Mouse (Mus musculus): Measurements from ENCODE around the gene Rab3c.

GRCm38 (mm10) chr13:110006106-110006781 lies 274.6 kb downstream of the Rab3c start:
- TF ChIP-seq CTCF (IDR thresholded peaks at IDR 0.05; ENCODE audit: low read depth): no peak
- TF ChIP-seq EP300 (optimal IDR thresholded peaks at IDR 0.05): no peak

Measured in stomach, postnatal 0 days (tissue).